Comparison of ENCODE assay signal across 9 mouse cellular contexts in the genomic region with DNA sequence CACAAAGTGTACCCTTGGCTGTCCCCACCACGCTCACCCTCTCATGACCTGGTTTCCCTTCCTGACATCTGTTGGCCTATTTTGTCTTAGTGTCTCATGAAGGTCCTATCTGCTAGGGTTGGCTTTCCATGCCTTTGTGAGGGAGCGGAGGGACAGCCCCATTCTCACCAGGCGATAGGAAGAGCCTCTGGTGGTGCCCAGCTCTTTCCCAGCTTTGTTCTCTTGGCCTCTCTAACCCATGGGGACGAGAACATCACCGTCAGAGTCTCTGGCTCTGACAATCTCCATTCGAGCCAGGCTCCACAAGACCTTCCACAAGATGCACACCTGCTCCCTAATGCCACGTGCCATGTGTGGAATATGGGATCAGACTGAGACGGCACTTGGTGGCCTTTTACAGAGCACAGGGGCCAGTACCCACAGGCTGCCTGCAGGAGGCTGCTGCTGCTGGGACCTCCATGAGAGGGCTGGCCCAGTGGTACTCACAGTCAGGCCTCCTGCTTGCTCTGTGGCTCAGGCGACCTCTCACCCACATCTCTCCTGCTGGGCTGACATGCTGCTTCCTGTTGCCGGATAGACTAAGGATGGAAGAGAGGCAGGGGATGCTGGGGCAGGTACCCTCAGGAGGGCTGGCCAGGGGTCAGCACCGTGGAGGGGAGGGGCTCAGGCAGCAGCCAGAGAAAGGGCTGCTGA. TPM values are rescaled to one million over a fixed set of nuclear protein-coding genes. Genes with fewer than 3 reads are reported as not detected.
DNase-seq lines count a peak whose midpoint lies in the region; ATAC-seq and TF ChIP-seq lines count a peak whose summit lies in the region.
"Had no signal": no experiment of that assay in that cellular context is flagged by ENCODE, and none has a peak within 500 bp of the region (broad histone marks: within the 10 kb centered on the region; RNA-seq: fewer than 3 reads in every experiment).

No protein-coding gene starts in this region.

- 45% methylated on average over 11 of the region's 11 CpGs for WGBS in lung, postnatal 0 days
- WGBS in midbrain, embryonic 15.5 days = 45% methylated on average over 11 of the region's 11 CpGs

- no peak overlapping the region for H3K4me2 ChIP-seq in lung, postnatal 0 days (replicated peaks; ENCODE audit: low read depth, low read length)
- no peak overlapping the region for H3K4me2 ChIP-seq in midbrain, embryonic 15.5 days
- H3K4me2 ChIP-seq: liver, embryonic 15.5 days had no signal

- H3K9me3 ChIP-seq in lung, postnatal 0 days (ENCODE audit: low read length) = no peaks in the 10 kb centered on the region
- H3K9me3 ChIP-seq in midbrain, embryonic 15.5 days = no peaks in the 10 kb centered on the region
- H3K9me3 ChIP-seq: liver, embryonic 15.5 days had no signal

- no peak overlapping the region; the same call in 1 of the 2 replicates for H3K9ac ChIP-seq in lung, postnatal 0 days (replicated peaks; ENCODE audit: low read depth)
- H3K9ac ChIP-seq in midbrain, embryonic 15.5 days = no peak overlapping the region
- H3K9ac ChIP-seq: liver, embryonic 15.5 days had no signal

- no peak overlapping the region for H3K4me3 ChIP-seq in lung, postnatal 0 days (ENCODE audit: low read depth, low read length)
- H3K4me3 ChIP-seq in midbrain, embryonic 15.5 days = no peak overlapping the region
- H3K4me3 ChIP-seq: liver, embryonic 15.5 days had no signal

- H3K27me3 ChIP-seq in lung, postnatal 0 days (replicated peaks; ENCODE audit: insufficient read depth, low read length) = no peaks in the 10 kb centered on the region
- H3K27me3 ChIP-seq in midbrain, embryonic 15.5 days (replicated peaks) = no peaks in the 10 kb centered on the region

- H3K4me1 ChIP-seq in lung, postnatal 0 days (ENCODE audit: insufficient read depth, low read depth, low read length) = peaks cover 24% of the 10 kb centered on the region
- peaks cover 55% of the 10 kb centered on the region for H3K4me1 ChIP-seq in midbrain, embryonic 15.5 days

- peak; percentile 62 for DNase-seq in lung, postnatal 0 days (ENCODE audit: low spot score)
- no peak for DNase-seq in lung, postnatal 25 days (ENCODE audit: low spot score)
- DNase-seq in embryo, embryonic 10.5 days (ENCODE audit: low spot score) = peak; percentile 39
- DNase-seq in layer of hippocampus, adult 11-12 months (ENCODE audit: low spot score) = no peak
- no peak for DNase-seq in B cell, adult 2 months
- no peak for DNase-seq in adrenal gland, postnatal 10 days

- no peaks in the 10 kb centered on the region for H3K36me3 ChIP-seq in lung, postnatal 0 days (ENCODE audit: insufficient read depth, low read length)
- H3K36me3 ChIP-seq in midbrain, embryonic 15.5 days (replicated peaks) = no peaks in the 10 kb centered on the region
- H3K36me3 ChIP-seq: liver, embryonic 15.5 days had no signal

- peak; percentile 58 for TF ChIP-seq CTCF in lung, postnatal 0 days (IDR thresholded peaks at IDR 0.05)

- peak; percentile 64 for ATAC-seq in lung, postnatal 0 days
- peak; percentile 33 for ATAC-seq in inflammation-experienced regulatory T-cells, adult 6 months
- 0 out of 2 replicates have a peak, but pooled peaks have one; percentile 34 for ATAC-seq in midbrain, embryonic 15.5 days (replicated peaks)

- no peak for TF ChIP-seq EP300 in lung, postnatal 0 days (IDR thresholded peaks at IDR 0.05)

- H3K27ac ChIP-seq in lung, postnatal 0 days (ENCODE audit: low read length) = peak overlapping the region; percentile 79; the same call in 1 of the 2 replicates
- H3K27ac ChIP-seq in midbrain, embryonic 15.5 days = peak overlapping the region; percentile 43; the same call in 1 of the 2 replicates
- H3K27ac ChIP-seq: liver, embryonic 15.5 days had no signal

RNA-seq across cellular contexts. Expression of a gene that starts 6.1 kb away (rescaled TPM):
- polyA plus RNA-seq in lung, postnatal 0 days (2015; fragmentation: Nextera tagmentation; extraction: Ambion mirVana) = 18.2 and 24.0 TPM in 2 replicates
- 10 to 100 TPM; 20.1 to 22.4 (median 21.6) TPM for polyA plus RNA-seq in inflammation-experienced regulatory T-cells, adult 6 months (2017; shearing (Covaris generic))
- polyA plus RNA-seq in midbrain, embryonic 15.5 days (2015; fragmentation: Nextera tagmentation; extraction: Ambion mirVana) = 17.7 and 20.2 TPM in 2 replicates
- 10 to 100 TPM; 21.1 to 27.9 TPM for total RNA-seq in adrenal gland, postnatal 10 days (2021)

RNA-seq across cellular contexts. Expression of a gene that starts 24.3 kb away (rescaled TPM):
- 18.5 and 21.2 TPM in 2 replicates for polyA plus RNA-seq in lung, postnatal 0 days (2015; fragmentation: Nextera tagmentation; extraction: Ambion mirVana)
- polyA plus RNA-seq in inflammation-experienced regulatory T-cells, adult 6 months (2017; shearing (Covaris generic)) = under 1 TPM; 0.18 to 0.93 (median 0.28) TPM
- polyA plus RNA-seq in midbrain, embryonic 15.5 days (2015; fragmentation: Nextera tagmentation; extraction: Ambion mirVana) = 4.6 and 5.2 TPM in 2 replicates
- 10 to 100 TPM; 13.3 to 20.0 TPM for total RNA-seq in adrenal gland, postnatal 10 days (2021)

RNA-seq across cellular contexts. Expression of a gene that starts 27.7 kb away (rescaled TPM):
- 12.4 and 15.7 TPM in 2 replicates for polyA plus RNA-seq in lung, postnatal 0 days (2015; fragmentation: Nextera tagmentation; extraction: Ambion mirVana)
- polyA plus RNA-seq in inflammation-experienced regulatory T-cells, adult 6 months (2017; shearing (Covaris generic)) = not detected
- 1.9 and 2.0 TPM in 2 replicates for polyA plus RNA-seq in midbrain, embryonic 15.5 days (2015; fragmentation: Nextera tagmentation; extraction: Ambion mirVana)
- 10 to 100 TPM; 17.3 to 23.7 TPM for total RNA-seq in adrenal gland, postnatal 10 days (2021)

RNA-seq across cellular contexts. Expression of a gene that starts 50.3 kb away (rescaled TPM):
- polyA plus RNA-seq in lung, postnatal 0 days (2015; fragmentation: Nextera tagmentation; extraction: Ambion mirVana) = 71.1 and 74.4 TPM in 2 replicates
- polyA plus RNA-seq in inflammation-experienced regulatory T-cells, adult 6 months (2017; shearing (Covaris generic)) = 10 to 100 TPM; 30.5 to 50.5 (median 40.2) TPM
- 103 and 116 TPM in 2 replicates for polyA plus RNA-seq in midbrain, embryonic 15.5 days (2015; fragmentation: Nextera tagmentation; extraction: Ambion mirVana)
- total RNA-seq in adrenal gland, postnatal 10 days (2021) = 100 to 1,000 TPM; 130 to 139 TPM

RNA-seq across cellular contexts. Expression of a gene that starts 51.0 kb away (rescaled TPM):
- 19.7 and 22.5 TPM in 2 replicates for polyA plus RNA-seq in lung, postnatal 0 days (2015; fragmentation: Nextera tagmentation; extraction: Ambion mirVana)
- 10 to 100 TPM; 37.6 to 48.7 (median 43.8) TPM for polyA plus RNA-seq in inflammation-experienced regulatory T-cells, adult 6 months (2017; shearing (Covaris generic))
- polyA plus RNA-seq in midbrain, embryonic 15.5 days (2015; fragmentation: Nextera tagmentation; extraction: Ambion mirVana) = 54.8 and 56.4 TPM in 2 replicates
- total RNA-seq in adrenal gland, postnatal 10 days (2021) = 100 to 1,000 TPM; 112 to 130 TPM

Comparison
In these comparisons a context has a peak if more than half of its experiments do, and no peak if none do; other contexts are left out.
1. DNase-seq: peak in lung, postnatal 0 days (single experiment) and embryo, embryonic 10.5 days (single experiment); none in lung, postnatal 25 days (single experiment), layer of hippocampus, adult 11-12 months (single experiment), B cell, adult 2 months (0 of 2) and adrenal gland, postnatal 10 days (single experiment).
2. Peak in every context shown above with its lines, with median percentiles within 50 percentile points of each other: ATAC-seq.